Mouse (Mus musculus) B cell, adult 2 months (primary cell): ENCODE results near the gene Slc16a6.

Experiments used
- DNase-seq, 2 experiments: peaks; one replicate each; pipeline ENCODE4 v3.0.0; 2022

Slc16a6 gene

GRCm38 (mm10) chr11:109485398-109486045 lies 12.1 kb upstream of the Slc16a6 start:
- DNase-seq = no peak

- DNase-seq = no peak
Observed at GRCm38 (mm10) chr11:109480440-109480839, 7.0 kb upstream of the Slc16a6 start.

- DNase-seq = peak; percentile 19 to 33
Observed at GRCm38 (mm10) chr11:109479575-109480285, 6.3 kb upstream of the Slc16a6 start.

- DNase-seq = no peak
Observed at GRCm38 (mm10) chr11:109477606-109478380, 4.4 kb upstream of the Slc16a6 start.

DNA sequence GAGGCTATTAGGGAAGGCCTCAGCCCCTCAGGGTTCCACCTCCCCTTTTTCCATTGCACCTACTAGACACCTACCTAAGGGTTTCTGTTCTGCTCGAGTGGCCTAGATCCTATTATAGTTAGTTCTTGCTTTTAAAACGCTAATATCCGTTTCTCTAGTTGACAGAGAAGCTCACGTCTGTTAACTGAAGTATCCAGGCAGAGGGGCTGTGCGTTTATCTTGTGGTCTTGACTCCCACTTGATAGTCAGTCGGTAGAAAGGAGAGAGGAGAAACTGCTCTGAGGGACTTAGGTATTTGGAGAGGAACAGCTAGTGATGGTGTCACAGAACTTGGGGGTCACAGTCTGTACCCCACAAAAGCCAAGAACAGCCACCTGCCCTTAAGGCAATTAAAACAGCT lies 3.3 kb upstream of the Slc16a6 start:
- DNase-seq = no peak

DNA sequence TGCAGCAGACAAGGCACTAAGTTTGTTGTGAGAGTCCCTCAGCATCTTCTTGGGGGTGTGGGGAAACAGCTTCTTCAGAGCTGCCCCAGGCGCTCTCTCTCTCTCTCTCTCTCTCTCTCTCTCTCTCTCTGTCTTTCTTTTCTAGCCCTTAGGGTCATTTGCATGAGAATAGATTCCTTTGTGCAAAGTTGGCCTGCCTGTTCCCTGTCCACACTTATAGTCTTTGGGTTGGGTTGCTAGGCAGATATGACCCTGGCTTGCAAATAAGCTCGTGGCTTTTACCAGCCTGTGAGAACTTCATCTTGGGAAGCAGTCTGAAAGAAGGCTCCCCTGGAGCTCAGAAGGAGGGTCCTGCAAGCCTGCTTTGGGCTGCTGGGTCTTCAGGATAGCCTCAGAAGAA lies 2.8 kb upstream of the Slc16a6 start:
- DNase-seq = no peak

GRCm38 (mm10) chr11:109475717-109476116 lies 2.3 kb upstream of the Slc16a6 start:
- DNase-seq = no peak

GRCm38 (mm10) chr11:109474836-109475235 lies 1.4 kb upstream of the Slc16a6 start:
- DNase-seq = no peak

DNA sequence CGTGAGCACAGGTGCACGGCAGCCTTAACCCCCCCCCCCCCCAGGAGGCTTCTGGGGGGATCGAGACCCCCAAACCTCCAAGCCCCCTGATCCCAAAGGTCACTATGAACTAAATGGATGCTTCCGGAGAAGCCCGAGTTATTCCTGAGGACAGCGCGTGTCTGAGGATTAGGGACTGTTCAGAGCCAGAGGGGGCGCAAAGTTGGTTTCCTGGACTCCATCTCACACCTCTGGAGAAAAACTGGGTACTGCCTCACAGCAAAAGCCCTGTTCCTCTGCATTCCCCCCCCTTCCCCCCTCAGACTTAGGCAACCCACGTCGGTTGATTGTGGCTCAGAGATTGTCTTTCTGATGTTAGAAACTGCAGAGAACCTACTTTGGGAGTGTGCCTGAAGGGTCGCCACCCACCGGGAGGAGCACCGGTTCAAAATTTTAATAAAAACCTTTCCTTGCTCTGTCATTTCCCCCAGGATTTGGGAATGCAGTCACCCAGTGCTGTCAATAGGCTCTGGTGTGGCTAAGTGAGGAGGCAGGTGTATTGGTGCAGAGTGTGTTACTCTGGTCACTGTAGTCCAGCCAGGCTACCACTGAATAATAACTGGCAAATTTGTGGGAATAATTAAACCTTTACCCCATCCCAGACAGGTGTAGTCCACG lies 816 bp upstream of the Slc16a6 start:
- DNase-seq = no peak

GRCm38 (mm10) chr11:109472821-109473170 lies 602 bp downstream of the Slc16a6 start:
- DNase-seq = no peak

DNA sequence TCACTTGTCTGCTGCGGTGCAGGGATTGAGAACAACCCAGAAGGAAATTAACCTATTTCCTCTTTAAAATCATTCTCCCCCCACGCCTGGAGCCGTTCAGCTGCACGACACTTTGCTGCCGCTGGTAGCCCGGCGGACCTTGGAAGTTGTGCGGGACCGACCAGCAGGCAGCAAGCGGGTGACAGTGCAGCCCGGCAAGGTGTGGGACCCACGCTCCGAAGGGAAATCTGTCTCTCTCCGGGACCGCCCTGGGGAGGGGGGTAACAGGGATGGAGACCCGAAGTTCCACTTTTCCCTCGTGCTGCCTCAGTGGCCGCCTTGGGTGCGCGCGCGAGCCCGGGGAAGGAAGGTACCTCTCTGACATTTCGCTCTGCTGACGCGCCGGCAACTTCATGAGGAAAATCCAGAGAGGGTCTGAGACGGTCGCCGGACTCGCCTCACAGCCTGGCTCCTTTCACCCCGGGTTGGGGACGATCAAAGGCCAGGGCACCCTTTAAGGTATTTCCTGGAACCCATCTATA lies 1.2 kb downstream of the Slc16a6 start:
- peak; percentile 74 to 75 for DNase-seq

DNA sequence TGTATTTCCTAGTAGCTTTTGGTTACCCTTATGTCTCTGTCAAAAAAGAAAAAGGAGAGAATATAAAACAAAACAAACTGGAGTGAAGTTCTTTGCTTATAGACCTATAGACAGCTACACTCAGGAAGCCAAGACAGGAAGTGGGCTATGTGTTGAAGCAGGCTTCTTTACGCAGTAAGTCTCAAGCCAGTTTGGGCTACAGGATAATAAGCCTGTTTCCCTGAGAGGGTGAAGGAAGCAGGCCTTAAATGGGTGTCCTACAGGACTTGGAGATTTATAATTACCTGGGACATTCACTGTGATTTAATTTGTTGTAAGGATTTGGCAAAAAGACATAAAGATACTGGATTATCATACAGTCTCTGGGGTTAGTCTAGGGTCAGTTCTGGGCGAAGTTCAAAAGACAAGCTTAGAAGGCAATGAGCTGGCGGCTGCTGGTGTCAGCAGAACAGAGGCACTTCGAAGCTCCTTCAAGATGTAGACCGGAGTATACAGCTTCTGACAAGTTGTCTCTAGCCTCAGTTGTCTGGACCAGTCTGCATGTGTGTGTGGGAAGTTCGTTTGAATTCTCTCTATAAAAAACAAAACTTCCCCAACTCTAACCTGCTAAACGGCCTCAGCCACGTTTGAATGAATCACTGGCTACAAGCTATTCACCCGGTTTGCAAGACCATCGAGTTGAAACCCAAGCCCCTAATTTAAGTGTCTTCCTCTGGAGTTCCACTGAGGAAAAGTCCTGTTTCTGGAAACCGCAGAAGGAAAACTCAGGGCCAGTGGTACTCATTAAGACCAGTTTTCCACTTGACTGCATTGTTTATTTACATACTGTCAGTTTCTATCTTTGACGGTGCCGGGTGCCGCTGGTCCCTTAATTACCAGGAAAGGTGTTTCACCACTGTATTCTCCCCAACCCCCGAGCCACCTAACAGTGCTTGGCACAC lies 2.2 kb downstream of the Slc16a6 start:
- DNase-seq = peak; percentile 46 to 48

DNA sequence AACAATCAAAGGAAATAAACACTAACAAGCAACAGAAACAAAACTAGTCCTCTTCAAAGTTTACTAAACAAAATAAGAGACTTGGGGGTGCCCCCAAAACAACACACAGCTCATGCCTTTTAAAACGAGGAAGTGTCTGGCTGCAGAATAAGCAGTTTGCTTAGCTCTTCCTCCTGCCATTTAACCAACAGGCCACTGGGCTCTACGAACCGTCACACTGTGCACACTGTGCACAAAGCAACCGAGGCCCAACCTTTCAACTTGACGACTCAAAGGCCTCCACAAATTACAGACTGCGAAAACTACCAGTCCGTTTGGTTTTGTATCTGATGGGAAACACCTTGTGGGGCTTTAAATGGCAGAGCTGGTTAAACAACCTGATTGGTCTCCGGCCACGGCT lies 3.2 kb downstream of the Slc16a6 start:
- DNase-seq = peak; percentile 56 to 60

GRCm38 (mm10) chr11:109468133-109468532 lies 5.3 kb downstream of the Slc16a6 start:
- peak; percentile 27 to 40 for DNase-seq

GRCm38 (mm10) chr11:109466987-109467386 lies 6.4 kb downstream of the Slc16a6 start:
- no peak for DNase-seq

GRCm38 (mm10) chr11:109465068-109465467 lies 8.3 kb downstream of the Slc16a6 start:
- no peak for DNase-seq

- DNase-seq = no peak
Observed at GRCm38 (mm10) chr11:109460586-109460985, 12.8 kb downstream of the Slc16a6 start.

DNA sequence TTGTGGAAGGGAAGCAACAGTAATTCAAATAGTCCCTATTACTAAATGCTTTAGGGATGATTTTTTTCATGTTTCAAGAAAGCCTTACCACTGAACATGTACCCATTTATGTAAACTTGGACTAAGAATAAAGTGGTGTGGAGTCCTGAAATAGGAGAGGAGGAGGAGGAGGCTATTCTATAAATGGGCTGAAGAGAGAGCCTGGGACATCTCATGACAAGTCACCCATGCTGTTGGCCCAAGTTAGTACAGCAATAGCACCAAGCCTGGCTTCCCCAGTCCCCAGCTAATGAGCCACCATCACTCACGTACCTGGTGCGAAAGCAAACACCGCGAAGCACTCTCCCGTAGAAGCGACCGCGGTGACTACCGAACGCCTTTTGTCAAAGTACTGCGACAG lies 15.2 kb downstream of the Slc16a6 start:
- no peak for DNase-seq

DNA sequence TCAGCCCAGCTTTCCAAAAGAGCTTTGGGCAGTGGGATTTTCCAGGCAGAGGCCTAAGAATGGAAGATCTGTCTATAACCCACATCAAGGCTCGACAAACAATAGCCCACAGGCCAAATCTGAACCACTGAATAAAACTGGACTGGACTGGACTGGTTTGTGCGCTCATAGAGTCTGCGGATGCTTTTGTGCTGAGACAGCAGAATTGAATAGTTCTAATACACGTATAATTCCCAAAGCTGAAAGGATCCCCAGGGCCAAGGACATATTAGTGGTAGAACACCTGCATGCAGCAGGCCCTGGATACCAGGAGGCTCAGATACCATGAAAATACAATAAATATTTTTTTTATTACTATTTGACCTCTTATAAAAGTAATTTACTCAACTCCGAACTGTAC lies 17.1 kb downstream of the Slc16a6 start:
- no peak for DNase-seq

DNA sequence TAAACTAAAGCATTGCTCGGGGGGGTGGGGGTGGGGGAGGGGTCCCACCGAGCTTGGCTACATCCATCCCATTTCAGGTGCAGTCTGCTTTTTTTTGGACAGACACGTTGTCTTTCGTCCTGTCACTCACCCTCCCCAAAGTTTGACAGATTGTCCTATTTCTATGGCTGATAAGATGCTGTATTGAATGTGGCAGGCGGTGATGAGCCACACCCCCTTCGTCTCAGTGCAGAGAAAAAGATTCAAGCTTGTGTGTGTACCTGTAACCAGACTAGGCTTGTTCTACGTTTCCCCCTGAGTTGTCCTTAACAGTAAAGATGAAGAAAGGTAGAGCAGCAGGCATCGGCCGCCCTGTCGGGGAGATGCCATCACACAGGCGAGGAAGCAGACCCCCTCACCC lies 22.2 kb downstream of the Slc16a6 start:
- DNase-seq = no peak

DNA sequence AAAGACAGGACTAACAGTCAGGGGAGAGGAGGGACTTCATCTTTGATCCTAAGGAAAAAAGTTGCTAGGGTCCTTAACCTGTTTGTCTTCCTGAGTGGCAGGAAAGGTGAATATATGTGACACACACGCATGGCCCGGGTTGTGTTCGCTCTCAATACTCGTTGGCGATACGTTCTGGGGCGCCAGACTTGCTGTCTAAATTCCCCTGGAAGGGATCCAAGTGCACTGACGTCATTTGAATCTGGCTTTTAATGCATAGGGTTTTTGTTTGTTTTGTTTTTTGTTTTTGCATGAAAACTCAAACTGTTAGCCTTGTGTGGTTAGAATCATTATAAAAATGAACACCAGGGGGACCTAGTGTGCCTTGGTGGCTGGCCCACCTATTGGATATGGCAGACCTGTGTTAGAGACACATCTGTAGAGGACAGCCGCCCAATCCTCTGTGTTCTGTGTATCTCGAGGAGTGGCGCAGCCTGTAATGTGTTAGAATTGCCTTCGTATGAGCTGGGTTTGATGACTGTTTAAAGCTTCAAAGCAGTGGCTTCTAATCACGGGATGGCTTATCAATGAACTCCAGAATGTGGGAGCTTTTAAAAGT lies 27.9 kb downstream of the Slc16a6 start:
- DNase-seq = peak; percentile 52 to 58

GRCm38 (mm10) chr11:109444600-109444999 lies 28.8 kb downstream of the Slc16a6 start:
- DNase-seq = peak; percentile 31 to 40
